25 mouse cellular contexts compared by ENCODE assay signal in genomic region chr2:103425456-103426063, GRCm38 (mm10). TPM values are rescaled to one million over a fixed set of nuclear protein-coding genes. Genes with fewer than 3 reads are reported as not detected.
DNase-seq lines count a peak whose midpoint lies in the region; ATAC-seq and TF ChIP-seq lines count a peak whose summit lies in the region.
"Had no signal": no experiment of that assay in that cellular context is flagged by ENCODE, and none has a peak within 500 bp of the region (broad histone marks: within the 10 kb centered on the region; RNA-seq: fewer than 3 reads in every experiment).

No protein-coding gene starts in this region.

- no peak overlapping the region for H3K9ac ChIP-seq in stomach, embryonic 16.5 days (ENCODE audit: low read length)
- H3K9ac ChIP-seq in stomach, postnatal 0 days (ENCODE audit: low read length) = no peak overlapping the region
- H3K9ac ChIP-seq in lung, embryonic 14.5 days = no peak overlapping the region
- no peak overlapping the region for H3K9ac ChIP-seq in midbrain, embryonic 15.5 days
- H3K9ac ChIP-seq: heart, embryonic 13.5 days; hindbrain, embryonic 14.5 days; kidney, embryonic 15.5 days; liver, embryonic 14.5 days; neural tube, embryonic 12.5 days had no signal

- peak overlapping the region; percentile 2 for H3K4me3 ChIP-seq in stomach, embryonic 16.5 days (replicated peaks; ENCODE audit: low read length)
- H3K4me3 ChIP-seq in stomach, postnatal 0 days (ENCODE audit: low read depth, low read length) = no peak overlapping the region
- H3K4me3 ChIP-seq in lung, embryonic 14.5 days (ENCODE audit: low read depth, low read length) = peak overlapping the region; percentile 4; the same call in 1 of the 2 replicates
- H3K4me3 ChIP-seq in midbrain, embryonic 15.5 days = no peak overlapping the region
- H3K4me3 ChIP-seq: heart, embryonic 13.5 days; kidney, embryonic 15.5 days; layer of hippocampus, adult 2 months; neural tube, embryonic 12.5 days had no signal

- TF ChIP-seq EP300 in stomach, postnatal 0 days (optimal IDR thresholded peaks at IDR 0.05) = no peak

- TF ChIP-seq CTCF in stomach, postnatal 0 days (IDR thresholded peaks at IDR 0.05; ENCODE audit: low read depth) = no peak
- no peak for TF ChIP-seq CTCF in lung, embryonic 14.5 days (IDR thresholded peaks at IDR 0.05; ENCODE audit: low read depth)

- no peaks in the 10 kb centered on the region for H3K9me3 ChIP-seq in stomach, embryonic 16.5 days (replicated peaks; ENCODE audit: control insufficient read depth, low read length)
- H3K9me3 ChIP-seq in stomach, postnatal 0 days (ENCODE audit: control insufficient read depth, low read length) = no peaks in the 10 kb centered on the region
- no peaks in the 10 kb centered on the region for H3K9me3 ChIP-seq in lung, embryonic 14.5 days (ENCODE audit: low read depth, low read length)
- no peaks in the 10 kb centered on the region for H3K9me3 ChIP-seq in midbrain, embryonic 15.5 days
- H3K9me3 ChIP-seq: heart, embryonic 13.5 days; kidney, embryonic 15.5 days; neural tube, embryonic 12.5 days had no signal

- no peak for DNase-seq in stomach, postnatal 0 days (ENCODE audit: low spot score)
- peak; percentile 44 for DNase-seq in lung, embryonic 14.5 days
- DNase-seq in lung, postnatal 14 days = peak; percentile 46
- no peak for DNase-seq in neural tube, embryonic 10.5 days (ENCODE audit: extremely low spot score, low spot score)
- no peak for DNase-seq in MN1 (ENCODE audit: low spot score)
- DNase-seq: adrenal gland, adult 8-10 months; B cell, adult 2 months; cerebellum, adult 8-10 months; cerebellum, postnatal 25 days; heart, postnatal 10 days; kidney, postnatal 36 days; liver; right cerebral cortex, adult 18-20 months; thymus, postnatal 25 days had no signal

- no peak overlapping the region for H3K27ac ChIP-seq in stomach, embryonic 16.5 days (ENCODE audit: low read length)
- no peak overlapping the region for H3K27ac ChIP-seq in stomach, postnatal 0 days (replicated peaks)
- H3K27ac ChIP-seq in lung, embryonic 14.5 days (ENCODE audit: low read depth) = no peak overlapping the region
- H3K27ac ChIP-seq in midbrain, embryonic 15.5 days = no peak overlapping the region
- H3K27ac ChIP-seq: heart, embryonic 13.5 days; hindbrain, embryonic 14.5 days; kidney, embryonic 15.5 days; layer of hippocampus, adult 2 months; liver, embryonic 14.5 days; neural tube, embryonic 12.5 days had no signal

- H3K4me1 ChIP-seq in stomach, embryonic 16.5 days (ENCODE audit: control insufficient read depth, insufficient read depth, low read length) = no peaks in the 10 kb centered on the region
- no peaks in the 10 kb centered on the region for H3K4me1 ChIP-seq in stomach, postnatal 0 days (replicated peaks; ENCODE audit: control insufficient read depth, insufficient read depth)
- peaks cover 10% of the 10 kb centered on the region; the same call in 1 of the 2 replicates for H3K4me1 ChIP-seq in lung, embryonic 14.5 days (ENCODE audit: insufficient read depth)
- peaks cover 15% of the 10 kb centered on the region; the same call in 1 of the 2 replicates for H3K4me1 ChIP-seq in midbrain, embryonic 15.5 days
- H3K4me1 ChIP-seq: neural tube, embryonic 12.5 days had no signal

- ATAC-seq in stomach, embryonic 16.5 days (ENCODE audit: insufficient read depth, low FRiP score) = no peak
- no peak for ATAC-seq in stomach, postnatal 0 days (ENCODE audit: low FRiP score, low TSS enrichment)
- ATAC-seq in lung, embryonic 14.5 days (ENCODE audit: insufficient read depth) = no peak
- no peak for ATAC-seq in midbrain, embryonic 15.5 days (replicated peaks)
- ATAC-seq: intestine, postnatal 0 days had no signal

- no peaks in the 10 kb centered on the region for H3K36me3 ChIP-seq in stomach, embryonic 16.5 days (ENCODE audit: control insufficient read depth, insufficient read depth, low read length)
- H3K36me3 ChIP-seq in stomach, postnatal 0 days (ENCODE audit: control insufficient read depth, insufficient read depth, low read length) = no peaks in the 10 kb centered on the region
- no peaks in the 10 kb centered on the region for H3K36me3 ChIP-seq in lung, embryonic 14.5 days (ENCODE audit: insufficient read depth)
- H3K36me3 ChIP-seq in midbrain, embryonic 15.5 days (replicated peaks) = no peaks in the 10 kb centered on the region
- H3K36me3 ChIP-seq: heart, embryonic 13.5 days; kidney, embryonic 15.5 days; neural tube, embryonic 12.5 days had no signal

- 58% methylated on average over 11 of the region's 11 CpGs for WGBS in stomach, embryonic 16.5 days
- WGBS in stomach, postnatal 0 days = 64% methylated on average over 11 of the region's 11 CpGs
- WGBS in lung, embryonic 14.5 days = 42% methylated on average over 11 of the region's 11 CpGs
- WGBS in midbrain, embryonic 15.5 days = 81% methylated on average over 11 of the region's 11 CpGs

- no peak overlapping the region for H3K4me2 ChIP-seq in stomach, embryonic 16.5 days (ENCODE audit: low read depth, low read length)
- H3K4me2 ChIP-seq in stomach, postnatal 0 days (replicated peaks; ENCODE audit: low read depth) = no peak overlapping the region
- H3K4me2 ChIP-seq in lung, embryonic 14.5 days = peak overlapping the region; percentile 50
- no peak overlapping the region for H3K4me2 ChIP-seq in midbrain, embryonic 15.5 days
- H3K4me2 ChIP-seq: heart, embryonic 13.5 days; hindbrain, embryonic 14.5 days; neural tube, embryonic 12.5 days had no signal

- no peaks in the 10 kb centered on the region for H3K27me3 ChIP-seq in stomach, embryonic 16.5 days (ENCODE audit: control insufficient read depth, insufficient read depth, low read length)
- no peaks in the 10 kb centered on the region for H3K27me3 ChIP-seq in stomach, postnatal 0 days (ENCODE audit: control insufficient read depth, insufficient read depth, low read length)
- H3K27me3 ChIP-seq in lung, embryonic 14.5 days (ENCODE audit: insufficient read depth, low read length) = no peaks in the 10 kb centered on the region
- H3K27me3 ChIP-seq in midbrain, embryonic 15.5 days (replicated peaks) = no peaks in the 10 kb centered on the region
- H3K27me3 ChIP-seq: kidney, embryonic 15.5 days; neural tube, embryonic 12.5 days had no signal

RNA-seq across cellular contexts. Expression of gene Elf5, which starts 14.1 kb away (rescaled TPM):
- polyA plus RNA-seq in stomach, embryonic 16.5 days (2015; fragmentation: Nextera tagmentation; extraction: Ambion mirVana) = 3.3 and 4.7 TPM in 2 replicates
- polyA plus RNA-seq in stomach, postnatal 0 days (2015; fragmentation: Nextera tagmentation; extraction: Ambion mirVana) = 14.2 and 14.4 TPM in 2 replicates
- polyA plus RNA-seq in lung, embryonic 14.5 days (2014; fragmentation: Nextera tagmentation; extraction: Ambion mirVana) = 4.9 and 5.8 TPM in 2 replicates
- not detected in 2 replicates for polyA plus RNA-seq in midbrain, embryonic 15.5 days (2015; fragmentation: Nextera tagmentation; extraction: Ambion mirVana)
- polyA plus RNA-seq: forebrain, embryonic 14.5 days; heart, embryonic 13.5 days; hindbrain, embryonic 14.5 days; intestine, postnatal 0 days; midbrain, embryonic 16.5 days; neural tube, embryonic 12.5 days had no signal

RNA-seq across cellular contexts. Expression of gene Cat, which starts 59.4 kb away (rescaled TPM):
- 118 TPM in 2 replicates for polyA plus RNA-seq in stomach, embryonic 16.5 days (2015; fragmentation: Nextera tagmentation; extraction: Ambion mirVana)
- 42.2 and 54.1 TPM in 2 replicates for polyA plus RNA-seq in stomach, postnatal 0 days (2015; fragmentation: Nextera tagmentation; extraction: Ambion mirVana)
- polyA plus RNA-seq in lung, embryonic 14.5 days (2014; fragmentation: Nextera tagmentation; extraction: Ambion mirVana) = 89.8 and 94.7 TPM in 2 replicates
- polyA plus RNA-seq in midbrain, embryonic 15.5 days (2015; fragmentation: Nextera tagmentation; extraction: Ambion mirVana) = 83.4 and 86.2 TPM in 2 replicates

Comparison
In these comparisons a context has a peak if more than half of its experiments do, and no peak if none do; other contexts are left out.
1. H3K4me3 ChIP-seq: peak in stomach, embryonic 16.5 days (single experiment) and lung, embryonic 14.5 days (single experiment); none in stomach, postnatal 0 days (single experiment) and midbrain, embryonic 15.5 days (single experiment).
2. DNase-seq: peak in lung, embryonic 14.5 days (single experiment) and lung, postnatal 14 days (single experiment); none in stomach, postnatal 0 days (single experiment), neural tube, embryonic 10.5 days (single experiment) and MN1 (single experiment).